Mouse (Mus musculus): ENCODE data around the gene U2af1l4. TPM values are rescaled to one million over a fixed set of nuclear protein-coding genes. Genes with fewer than 3 reads are reported as not detected.

The U2af1l4 gene
- polyA plus RNA-seq, 1 experiment from 2014 or later = 32.4 TPM

Small RNA genes lying within 50 kb of the gene (microRNA-seq; reads per million reads assigned to microRNA genes)
- gene Gm38670 = 3.8 reads per million, percentile 11 among the genes with 10 or more reads in this experiment
- gene Mir3569 = not detected

Other genes starting within 250 kb of the U2af1l4 start
- 15.7 and 20.2 TPM in 2 replicates for gene Syne4, start 248.5 kb upstream of the U2af1l4 start, polyA plus RNA-seq (2015; fragmentation: Nextera tagmentation; extraction: Ambion mirVana)
- 1.4 and 2.0 TPM in 2 replicates for gene E130208F15Rik, start 241.6 kb upstream of the U2af1l4 start, polyA plus RNA-seq (2015; fragmentation: Nextera tagmentation; extraction: Ambion mirVana)
- 4.3 and 5.1 TPM in 2 replicates for gene Sdhaf1, start 239.4 kb upstream of the U2af1l4 start, polyA plus RNA-seq (2015; fragmentation: Nextera tagmentation; extraction: Ambion mirVana)
- 1.9 and 2.0 TPM in 2 replicates for gene Lrfn3, start 200.5 kb upstream of the U2af1l4 start, polyA plus RNA-seq (2015; fragmentation: Nextera tagmentation; extraction: Ambion mirVana)
- 146 and 160 TPM in 2 replicates for gene Tyrobp, start 149.5 kb upstream of the U2af1l4 start, polyA plus RNA-seq (2015; fragmentation: Nextera tagmentation; extraction: Ambion mirVana)
- 6.7 and 7.0 TPM in 2 replicates for gene Hcst, start 143.4 kb upstream of the U2af1l4 start, polyA plus RNA-seq (2015; fragmentation: Nextera tagmentation; extraction: Ambion mirVana)
- gene Nfkbid, start 141.6 kb upstream of the U2af1l4 start, polyA plus RNA-seq (2015; fragmentation: Nextera tagmentation; extraction: Ambion mirVana) = 1.6 and 1.8 TPM in 2 replicates
- gene Aplp1, start 117.8 kb upstream of the U2af1l4 start, polyA plus RNA-seq (2015; fragmentation: Nextera tagmentation; extraction: Ambion mirVana) = 5.3 and 6.2 TPM in 2 replicates
- gene Kirrel2, start 105.6 kb upstream of the U2af1l4 start, polyA plus RNA-seq (2015; fragmentation: Nextera tagmentation; extraction: Ambion mirVana) = 0.03 and 0.37 TPM in 2 replicates
- 0.10 TPM in 1 of 2 replicates, not detected in the other for gene Nphs1, start 105.0 kb upstream of the U2af1l4 start, polyA plus RNA-seq (2015; fragmentation: Nextera tagmentation; extraction: Ambion mirVana)
- gene Prodh2, start 69.7 kb upstream of the U2af1l4 start, polyA plus RNA-seq (2015; fragmentation: Nextera tagmentation; extraction: Ambion mirVana) = 57.8 and 78.4 TPM in 2 replicates
- gene Arhgap33, start 28.2 kb upstream of the U2af1l4 start, polyA plus RNA-seq (2015; fragmentation: Nextera tagmentation; extraction: Ambion mirVana) = 2.6 and 3.0 TPM in 2 replicates
- 4.9 and 5.3 TPM in 2 replicates for gene Hspb6, start 11.1 kb upstream of the U2af1l4 start, polyA plus RNA-seq (2015; fragmentation: Nextera tagmentation; extraction: Ambion mirVana)
- gene Proser3, start 11.0 kb upstream of the U2af1l4 start, polyA plus RNA-seq (2015; fragmentation: Nextera tagmentation; extraction: Ambion mirVana) = 2.0 and 2.7 TPM in 2 replicates
- 23.4 and 26.1 TPM in 2 replicates for gene Lin37, start 3.5 kb upstream of the U2af1l4 start, polyA plus RNA-seq (2015; fragmentation: Nextera tagmentation; extraction: Ambion mirVana)
- 3.4 and 4.1 TPM in 2 replicates for gene Gm49396, start within 50 bp of the U2af1l4 start, polyA plus RNA-seq (2015; fragmentation: Nextera tagmentation; extraction: Ambion mirVana)
- gene Psenen, start 326 bp downstream of the U2af1l4 start, polyA plus RNA-seq (2015; fragmentation: Nextera tagmentation; extraction: Ambion mirVana) = 60.6 and 65.5 TPM in 2 replicates
- gene Igflr1, start 2.1 kb downstream of the U2af1l4 start, polyA plus RNA-seq (2015; fragmentation: Nextera tagmentation; extraction: Ambion mirVana) = 2.3 and 2.8 TPM in 2 replicates
- gene Kmt2b, start 25.4 kb downstream of the U2af1l4 start, polyA plus RNA-seq (2015; fragmentation: Nextera tagmentation; extraction: Ambion mirVana) = 2.4 and 2.9 TPM in 2 replicates
- 0.17 and 0.22 TPM in 2 replicates for gene Zbtb32, start 35.6 kb downstream of the U2af1l4 start, polyA plus RNA-seq (2015; fragmentation: Nextera tagmentation; extraction: Ambion mirVana)
- gene Upk1a, start 49.5 kb downstream of the U2af1l4 start, polyA plus RNA-seq (2015; fragmentation: Nextera tagmentation; extraction: Ambion mirVana) = 0.06 TPM in 1 of 2 replicates, not detected in the other
- 514 and 565 TPM in 2 replicates for gene Cox6b1, start 62.9 kb downstream of the U2af1l4 start, polyA plus RNA-seq (2015; fragmentation: Nextera tagmentation; extraction: Ambion mirVana)
- gene Etv2, start 72.6 kb downstream of the U2af1l4 start, polyA plus RNA-seq (2015; fragmentation: Nextera tagmentation; extraction: Ambion mirVana) = not detected in 2 replicates
- gene Rbm42, start 87.0 kb downstream of the U2af1l4 start, polyA plus RNA-seq (2015; fragmentation: Nextera tagmentation; extraction: Ambion mirVana) = 49.4 and 54.0 TPM in 2 replicates
- gene Haus5, start 101.7 kb downstream of the U2af1l4 start, polyA plus RNA-seq (2015; fragmentation: Nextera tagmentation; extraction: Ambion mirVana) = 31.5 and 36.9 TPM in 2 replicates
- not detected in 2 replicates for gene Pmis2, start 108.3 kb downstream of the U2af1l4 start, polyA plus RNA-seq (2015; fragmentation: Nextera tagmentation; extraction: Ambion mirVana)
- 0.48 and 0.99 TPM in 2 replicates for gene 2200002J24Rik, start 135.6 kb downstream of the U2af1l4 start, polyA plus RNA-seq (2015; fragmentation: Nextera tagmentation; extraction: Ambion mirVana)
- 1.7 and 2.9 TPM in 2 replicates for gene Atp4a, start 148.9 kb downstream of the U2af1l4 start, polyA plus RNA-seq (2015; fragmentation: Nextera tagmentation; extraction: Ambion mirVana)
- 97.4 and 105 TPM in 2 replicates for gene Tmem147, start 166.2 kb downstream of the U2af1l4 start, polyA plus RNA-seq (2015; fragmentation: Nextera tagmentation; extraction: Ambion mirVana)
- gene Gapdhs, start 180.4 kb downstream of the U2af1l4 start, polyA plus RNA-seq (2015; fragmentation: Nextera tagmentation; extraction: Ambion mirVana) = not detected in 2 replicates
- 0.12 and 0.61 TPM in 2 replicates for gene Sbsn, start 188.2 kb downstream of the U2af1l4 start, polyA plus RNA-seq (2015; fragmentation: Nextera tagmentation; extraction: Ambion mirVana)
- 0.32 and 0.99 TPM in 2 replicates for gene Dmkn, start 200.5 kb downstream of the U2af1l4 start, polyA plus RNA-seq (2015; fragmentation: Nextera tagmentation; extraction: Ambion mirVana)
- gene Krtdap, start 224.6 kb downstream of the U2af1l4 start, polyA plus RNA-seq (2015; fragmentation: Nextera tagmentation; extraction: Ambion mirVana) = 0.21 and 2.5 TPM in 2 replicates

Measured in liver, embryonic 15.5 days (tissue).